Mouse (Mus musculus) left cerebral cortex, postnatal 36 days (tissue): ENCODE data around the gene Hdac9. TPM values are rescaled to one million over a fixed set of nuclear protein-coding genes. Genes with fewer than 3 reads are reported as not detected.

Experiments used
- DNase-seq, 2 experiments: peaks; one replicate each; pipeline ENCODE4 v3.0.0; 2021 to 2022; ENCODE audit warnings: low spot score in 2 of 2, mixed read lengths in 1 of 2
- intact Hi-C: fragments of 180-260 bp; cut with DNase I; formaldehyde crosslinking; loops from one replicate; pipeline ENCODE4 v1.15.1; 2025
- total RNA-seq, 2 experiments: library from RNA; stranded (reverse); gene quantifications; 2 replicates each; pipeline ENCODE4 v1.2.3; 2021

Hdac9 gene
- total RNA-seq, 2 experiments from 2014 or later: 53.6 to 55.0 TPM

GRCm38 (mm10) chr12:34528201-34529164, 388.4 kb downstream of the Hdac9 start:
- DNase-seq: peak; percentile 54

GRCm38 (mm10) chr12:34527761-34528160, 389.1 kb downstream of the Hdac9 start:
- DNase-seq: no peak
- intact Hi-C loops: loop anchor here (2.0 to 5.0 kb wide), 2 partner anchors 31 to 70 kb away; no protein-coding TSS in a partner anchor

More at GRCm38 (mm10) chr12:34528201-34529164, 388.4 kb downstream of the Hdac9 start:
- intact Hi-C loops: loop anchor here (2.0 to 5.0 kb wide), 2 partner anchors 32 to 71 kb away; no protein-coding TSS in a partner anchor

- intact Hi-C loops: no loop called here
- DNase-seq: no peak
These were observed 395.4 kb downstream of the Hdac9 start for GRCm38 (mm10) chr12:34521468-34521867.

GRCm38 (mm10) chr12:34516769-34517562, 399.9 kb downstream of the Hdac9 start:
- no peak for DNase-seq
- intact Hi-C loops: no loop called here

GRCm38 (mm10) chr12:34506345-34506744, 410.6 kb downstream of the Hdac9 start:
- DNase-seq: no peak
- intact Hi-C loops: no loop called here

GRCm38 (mm10) chr12:34498751-34499626, 417.9 kb downstream of the Hdac9 start:
- DNase-seq: no peak

GRCm38 (mm10) chr12:34498331-34498730, 418.6 kb downstream of the Hdac9 start:
- DNase-seq: no peak
- intact Hi-C loops: no loop called here

More at GRCm38 (mm10) chr12:34498751-34499626, 417.9 kb downstream of the Hdac9 start:
- intact Hi-C loops: no loop called here

GRCm38 (mm10) chr12:34497702-34498101, 419.2 kb downstream of the Hdac9 start:
- DNase-seq: no peak
- intact Hi-C loops: loop anchor here (2.0 kb wide), 1 partner anchor 31 kb away; no protein-coding TSS in a partner anchor

GRCm38 (mm10) chr12:34495940-34496339, 421.0 kb downstream of the Hdac9 start:
- intact Hi-C loops: loop anchor here (2.0 kb wide), 1 partner anchor 33 kb away; no protein-coding TSS in a partner anchor
- no peak for DNase-seq

GRCm38 (mm10) chr12:34489629-34490028, 427.3 kb downstream of the Hdac9 start:
- no peak for DNase-seq
- intact Hi-C loops: no loop called here

- intact Hi-C loops: no loop called here
- DNase-seq: no peak
These were observed 429.2 kb downstream of the Hdac9 start for GRCm38 (mm10) chr12:34487666-34488065.

GRCm38 (mm10) chr12:34487021-34487420, 429.9 kb downstream of the Hdac9 start:
- no peak for DNase-seq
- intact Hi-C loops: no loop called here

- intact Hi-C loops: no loop called here
- no peak for DNase-seq
These were observed 430.9 kb downstream of the Hdac9 start for GRCm38 (mm10) chr12:34486016-34486415.

- DNase-seq: no peak
These were observed 435.2 kb downstream of the Hdac9 start for GRCm38 (mm10) chr12:34481702-34482101.

GRCm38 (mm10) chr12:34472949-34473651, 443.8 kb downstream of the Hdac9 start:
- intact Hi-C loops: no loop called here
- DNase-seq: peak in 1 of 2 experiments; percentile 25

More at GRCm38 (mm10) chr12:34481702-34482101, 435.2 kb downstream of the Hdac9 start:
- intact Hi-C loops: no loop called here

- DNase-seq: no peak
- intact Hi-C loops: no loop called here
These were observed 444.4 kb downstream of the Hdac9 start for GRCm38 (mm10) chr12:34472542-34472941.

GRCm38 (mm10) chr12:34461728-34462127, 455.2 kb downstream of the Hdac9 start:
- DNase-seq: no peak

GRCm38 (mm10) chr12:34452643-34453042, 464.3 kb downstream of the Hdac9 start:
- DNase-seq: no peak
- intact Hi-C loops: loop anchor here (5.0 kb wide), 1 partner anchor 200 kb away; no protein-coding TSS in a partner anchor

More at GRCm38 (mm10) chr12:34461728-34462127, 455.2 kb downstream of the Hdac9 start:
- intact Hi-C loops: no loop called here
